In the genomic region with DNA sequence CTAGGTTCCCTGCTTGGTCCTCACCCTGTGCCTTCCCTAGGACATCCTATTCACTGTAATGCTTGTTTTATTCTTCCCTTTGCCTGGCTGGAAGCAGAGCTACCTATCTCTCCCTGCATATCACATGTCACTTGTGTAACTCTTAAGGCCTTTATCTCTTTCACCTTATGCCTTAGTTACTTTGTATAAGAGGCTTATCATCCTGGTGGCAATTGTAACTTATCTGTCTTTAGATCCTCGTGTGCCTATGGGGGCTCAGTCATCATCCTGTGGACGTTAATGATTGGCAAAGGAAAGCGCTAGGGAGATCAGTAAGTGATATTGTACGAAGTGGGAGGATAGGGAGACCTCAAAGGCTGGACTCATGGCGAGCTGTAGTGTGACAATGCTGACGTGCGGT, we compare ENCODE assay signal across 20 mouse cellular contexts. TPM values are rescaled to one million over a fixed set of nuclear protein-coding genes. Genes with fewer than 3 reads are reported as not detected.
DNase-seq lines count a peak whose midpoint lies in the region; ATAC-seq and TF ChIP-seq lines count a peak whose summit lies in the region.
"Had no signal": no experiment of that assay in that cellular context is flagged by ENCODE, and none has a peak within 500 bp of the region (broad histone marks: within the 10 kb centered on the region; RNA-seq: fewer than 3 reads in every experiment).

No protein-coding gene starts in this region.

- H3K27ac ChIP-seq in midbrain, embryonic 11.5 days (ENCODE audit: low read depth, low read length) = no peak overlapping the region
- H3K27ac ChIP-seq in midbrain, embryonic 16.5 days (ENCODE audit: low read length) = no peak overlapping the region
- no peak overlapping the region for H3K27ac ChIP-seq in intestine, embryonic 16.5 days (ENCODE audit: low read length)
- H3K27ac ChIP-seq: embryonic facial prominence, embryonic 13.5 days; forebrain, embryonic 12.5 days; heart, adult 2 months; heart, embryonic 15.5 days; hindbrain, embryonic 10.5 days; hindbrain, embryonic 14.5 days had no signal

- peaks cover 21% of the 10 kb centered on the region for H3K4me1 ChIP-seq in midbrain, embryonic 11.5 days (ENCODE audit: control insufficient read depth, insufficient read depth, low read length)
- H3K4me1 ChIP-seq in midbrain, embryonic 16.5 days (ENCODE audit: control insufficient read depth, insufficient read depth, low read length) = peaks cover 25% of the 10 kb centered on the region
- H3K4me1 ChIP-seq in intestine, embryonic 16.5 days (ENCODE audit: control insufficient read depth, insufficient read depth, low read length) = peaks cover 30% of the 10 kb centered on the region
- no peaks in the 10 kb centered on the region for H3K4me1 ChIP-seq in lung, adult 2 months (ENCODE audit: control insufficient read depth, insufficient read depth, low read length)

- no peaks in the 10 kb centered on the region for H3K36me3 ChIP-seq in midbrain, embryonic 11.5 days (ENCODE audit: control insufficient read depth, insufficient read depth, low read length)
- no peaks in the 10 kb centered on the region for H3K36me3 ChIP-seq in midbrain, embryonic 16.5 days (ENCODE audit: control insufficient read depth, insufficient read depth, low read length)
- H3K36me3 ChIP-seq in intestine, embryonic 16.5 days (ENCODE audit: control insufficient read depth, insufficient read depth, low read length) = no peaks in the 10 kb centered on the region
- H3K36me3 ChIP-seq: embryonic facial prominence, embryonic 13.5 days; forebrain, embryonic 12.5 days; heart, embryonic 15.5 days; hindbrain, embryonic 10.5 days had no signal

- H3K9me3 ChIP-seq in midbrain, embryonic 11.5 days (ENCODE audit: control insufficient read depth, low read length) = no peaks in the 10 kb centered on the region
- no peaks in the 10 kb centered on the region for H3K9me3 ChIP-seq in midbrain, embryonic 16.5 days (replicated peaks; ENCODE audit: control insufficient read depth, low read length, poor library complexity, severe bottlenecking)
- H3K9me3 ChIP-seq in intestine, embryonic 16.5 days (ENCODE audit: control insufficient read depth, low read length) = no peaks in the 10 kb centered on the region
- H3K9me3 ChIP-seq: embryonic facial prominence, embryonic 13.5 days; forebrain, embryonic 12.5 days; heart, embryonic 15.5 days; hindbrain, embryonic 10.5 days had no signal

- H3K4me3 ChIP-seq in midbrain, embryonic 11.5 days (ENCODE audit: low read depth, low read length) = no peak overlapping the region
- no peak overlapping the region for H3K4me3 ChIP-seq in midbrain, embryonic 16.5 days (ENCODE audit: low read depth, low read length)
- no peak overlapping the region for H3K4me3 ChIP-seq in intestine, embryonic 16.5 days (ENCODE audit: low read length)
- H3K4me3 ChIP-seq in lung, adult 2 months (replicated peaks; ENCODE audit: extremely low read depth, low read depth, low read length) = no peak overlapping the region
- H3K4me3 ChIP-seq: embryonic facial prominence, embryonic 13.5 days; forebrain, embryonic 12.5 days; heart, adult 2 months; heart, embryonic 15.5 days; hindbrain, embryonic 10.5 days had no signal

- TF ChIP-seq POLR2A in lung, adult 2 months (IDR thresholded peaks at IDR 0.05; ENCODE audit: borderline replicate concordance, extremely low read depth, low read depth, low read length) = no peak

- 77% methylated on average over 7 of the region's 7 CpGs for WGBS in midbrain, embryonic 11.5 days
- WGBS in midbrain, embryonic 16.5 days = 69% methylated on average over 7 of the region's 7 CpGs
- WGBS in intestine, embryonic 16.5 days = 58% methylated on average over 7 of the region's 7 CpGs
- 61% methylated on average over 7 of the region's 7 CpGs for WGBS in lung, adult 2 months

- DNase-seq in midbrain, embryonic 11.5 days (ENCODE audit: low spot score, missing footprints) = peak; percentile 4
- no peak for DNase-seq in lung, adult 2 months
- no peak for DNase-seq in frontal cortex, postnatal 10 days (ENCODE audit: low spot score in 2 of 2)
- DNase-seq: adrenal gland, postnatal 25 days; cerebellum, adult 18-20 months; cerebellum, adult 9-11 months; cerebellum, postnatal 36 days; gastrocnemius, postnatal 14 days; heart, adult 2 months; heart, postnatal 14 days had no signal

- no peak overlapping the region for H3K9ac ChIP-seq in midbrain, embryonic 11.5 days (ENCODE audit: low read length)
- H3K9ac ChIP-seq in midbrain, embryonic 16.5 days (ENCODE audit: low read depth, low read length) = no peak overlapping the region
- H3K9ac ChIP-seq in intestine, embryonic 16.5 days (ENCODE audit: low read depth, low read length) = no peak overlapping the region
- H3K9ac ChIP-seq: embryonic facial prominence, embryonic 13.5 days; forebrain, embryonic 12.5 days; heart, embryonic 15.5 days; hindbrain, embryonic 14.5 days had no signal

- no peak overlapping the region for H3K4me2 ChIP-seq in midbrain, embryonic 11.5 days
- no peak overlapping the region for H3K4me2 ChIP-seq in midbrain, embryonic 16.5 days (ENCODE audit: low read length)
- no peak overlapping the region for H3K4me2 ChIP-seq in intestine, embryonic 16.5 days (ENCODE audit: low read depth, low read length)
- H3K4me2 ChIP-seq: embryonic facial prominence, embryonic 13.5 days; forebrain, embryonic 12.5 days; heart, embryonic 11.5 days; heart, embryonic 15.5 days; hindbrain, embryonic 14.5 days had no signal

- no peak for TF ChIP-seq CTCF in lung, adult 2 months (IDR thresholded peaks at IDR 0.05; ENCODE audit: insufficient read depth, low read length)

- no peaks in the 10 kb centered on the region for H3K27me3 ChIP-seq in midbrain, embryonic 11.5 days (ENCODE audit: control insufficient read depth, insufficient read depth, low read length)
- no peaks in the 10 kb centered on the region for H3K27me3 ChIP-seq in midbrain, embryonic 16.5 days (ENCODE audit: control insufficient read depth, insufficient read depth, low read depth, low read length)
- H3K27me3 ChIP-seq in intestine, embryonic 16.5 days (replicated peaks; ENCODE audit: control insufficient read depth, insufficient read depth, low read length) = no peaks in the 10 kb centered on the region

- ATAC-seq in midbrain, embryonic 11.5 days (ENCODE audit: low FRiP score) = no peak
- no peak for ATAC-seq in midbrain, embryonic 16.5 days
- ATAC-seq in intestine, embryonic 16.5 days = peak; percentile 91
- ATAC-seq in megakaryocyte progenitor cell, adult 5-6 weeks (replicated peaks; ENCODE audit: poor library complexity) = peak; percentile 23
- ATAC-seq: forebrain, embryonic 16.5 days had no signal

RNA-seq across cellular contexts. Expression of gene Fam83f, which starts 16.9 kb away (rescaled TPM):
- 0.12 and 0.16 TPM in 2 replicates for polyA plus RNA-seq in midbrain, embryonic 11.5 days (2014; fragmentation: Nextera tagmentation; extraction: Ambion mirVana)
- 0.34 and 0.39 TPM in 2 replicates for polyA plus RNA-seq in midbrain, embryonic 16.5 days (2015; fragmentation: Nextera tagmentation; extraction: Ambion mirVana)
- 24.9 and 29.2 TPM in 2 replicates for polyA plus RNA-seq in intestine, embryonic 16.5 days (2015; fragmentation: Nextera tagmentation; extraction: Ambion mirVana)
- total RNA-seq in megakaryocyte progenitor cell, adult 5-6 weeks (2015) = 0.05 and 0.20 TPM in 2 replicates
- total RNA-seq in megakaryocyte progenitor cell, adult 5-6 weeks (2017) = 0.10 and 0.42 TPM in 2 replicates
- 1.2 and 2.2 TPM in 2 replicates for polyA plus RNA-seq in lung, adult 2 months (2012; rRNA removed)
- total RNA-seq: heart, adult 2 months had no signal
- polyA plus RNA-seq: forebrain, embryonic 16.5 days had no signal

RNA-seq across cellular contexts. Expression of gene Tnrc6b, which starts 22.6 kb away (rescaled TPM):
- 14.7 and 17.0 TPM in 2 replicates for polyA plus RNA-seq in midbrain, embryonic 11.5 days (2014; fragmentation: Nextera tagmentation; extraction: Ambion mirVana)
- polyA plus RNA-seq in midbrain, embryonic 16.5 days (2015; fragmentation: Nextera tagmentation; extraction: Ambion mirVana) = 33.5 and 44.0 TPM in 2 replicates
- polyA plus RNA-seq in intestine, embryonic 16.5 days (2015; fragmentation: Nextera tagmentation; extraction: Ambion mirVana) = 18.0 and 18.2 TPM in 2 replicates
- 41.8 and 46.5 TPM in 2 replicates for total RNA-seq in megakaryocyte progenitor cell, adult 5-6 weeks (2015)
- 46.6 and 59.3 TPM in 2 replicates for total RNA-seq in megakaryocyte progenitor cell, adult 5-6 weeks (2017)
- polyA plus RNA-seq in lung, adult 2 months (2012; rRNA removed) = 16.6 TPM in 2 replicates

Comparison
In these comparisons a context has a peak if more than half of its experiments do, and no peak if none do; other contexts are left out.
1. ATAC-seq: peak in intestine, embryonic 16.5 days (single experiment) and megakaryocyte progenitor cell, adult 5-6 weeks (single experiment); none in midbrain, embryonic 11.5 days (single experiment) and midbrain, embryonic 16.5 days (single experiment).